Mouse (Mus musculus) large intestine, adult 2 months (tissue): ENCODE data around the gene Inhbc. TPM values are rescaled to one million over a fixed set of nuclear protein-coding genes. Genes with fewer than 3 reads are reported as not detected.

ENCODE experiments used
- DNase-seq: peaks from one replicate; pipeline ENCODE4 v3.0.0-alpha.2; 2012; ENCODE audit warnings: low read depth, low spot score
- WGBS: fragments of 180-500 bp; shearing (Covaris S2); methylation state at CpG from one replicate; pipeline ENCODE4 v1.1.7; 2018; 5-methylcytosine and 5-hydroxymethylcytosine counted together
- polyA plus RNA-seq: library from polyadenylated mRNA; depleted of rRNA; stranded (reverse); fragments of >200 nt; gene quantifications from 2 replicates; pipeline ENCODE4 v1.2.3, GENCODE M21; 2012

The Inhbc gene
- polyA plus RNA-seq, 1 experiment, result not detected

GRCm38 (mm10) chr10:127352766-127353165, 17.5 kb downstream of the Inhbc start:
- no peak for DNase-seq
- WGBS, result 86% methylated on average over 11 of the region's 11 CpGs

- no peak for DNase-seq
- 42% methylated on average over 9 of the region's 9 CpGs for WGBS
These were observed 18.0 kb downstream of the Inhbc start for GRCm38 (mm10) chr10:127352187-127352586.

- DNase-seq, result no peak
- WGBS, result 56% methylated on average over 8 of the region's 8 CpGs
These were observed 18.5 kb downstream of the Inhbc start for GRCm38 (mm10) chr10:127351719-127352118.

GRCm38 (mm10) chr10:127351285-127351595, 19.0 kb downstream of the Inhbc start:
- no peak for DNase-seq
- WGBS, result 83% methylated on average over 8 of the region's 8 CpGs

- WGBS, result 12% methylated on average over 24 of the region's 24 CpGs
- DNase-seq, result peak; percentile 24
These were observed 19.5 kb downstream of the Inhbc start for GRCm38 (mm10) chr10:127350594-127351284.

- WGBS, result 66% methylated on average over 8 of the region's 8 CpGs
- no peak for DNase-seq
These were observed 20.4 kb downstream of the Inhbc start for GRCm38 (mm10) chr10:127349810-127350209.

GRCm38 (mm10) chr10:127348957-127349356, 21.3 kb downstream of the Inhbc start:
- DNase-seq, result no peak
- WGBS, result 73% methylated on average over 4 of the region's 4 CpGs

- 88% methylated on average over 3 of the region's 3 CpGs for WGBS
- no peak for DNase-seq
These were observed 24.1 kb downstream of the Inhbc start for GRCm38 (mm10) chr10:127346173-127346572.

GRCm38 (mm10) chr10:127343029-127343428, 27.2 kb downstream of the Inhbc start:
- no peak for DNase-seq
- 70% methylated on average over 3 of the region's 3 CpGs for WGBS

GRCm38 (mm10) chr10:127341891-127342639, 28.2 kb downstream of the Inhbc start, which contains the start of gene Gli1:
Gene Gli1, minus strand, starts transcription at chr10:127341974.
- under 1% methylated on average over 29 of the region's 29 CpGs for WGBS
- peak; percentile 70 for DNase-seq

GRCm38 (mm10) chr10:127341360-127341690, 28.9 kb downstream of the Inhbc start:
- no peak for DNase-seq
- WGBS, result 2% methylated on average over 9 of the region's 11 CpGs

GRCm38 (mm10) chr10:127340577-127341359, 29.5 kb downstream of the Inhbc start:
- 3% methylated on average over 27 of the region's 27 CpGs for WGBS
- no peak for DNase-seq

GRCm38 (mm10) chr10:127339683-127340576, 30.3 kb downstream of the Inhbc start:
- DNase-seq, result no peak

GRCm38 (mm10) chr10:127338930-127339682, 31.1 kb downstream of the Inhbc start:
- DNase-seq, result peak; percentile 69
- under 1% methylated on average over 31 of the region's 31 CpGs for WGBS

More at GRCm38 (mm10) chr10:127339683-127340576, 30.3 kb downstream of the Inhbc start:
- WGBS, result 1% methylated on average over 42 of the region's 42 CpGs

- 79% methylated on average over 6 of the region's 6 CpGs for WGBS
- no peak for DNase-seq
These were observed 32.6 kb downstream of the Inhbc start for GRCm38 (mm10) chr10:127337536-127338099.

- no peak for DNase-seq
- 34% methylated on average over 5 of the region's 5 CpGs for WGBS
These were observed 33.3 kb downstream of the Inhbc start for GRCm38 (mm10) chr10:127336952-127337351.

- WGBS, result 33% methylated on average over 1 of the region's 1 CpGs
- DNase-seq, result no peak
These were observed 35.0 kb downstream of the Inhbc start for GRCm38 (mm10) chr10:127335271-127335670.

- no peak for DNase-seq
- WGBS, result 72% methylated on average over 5 of the region's 5 CpGs
These were observed 37.1 kb downstream of the Inhbc start for GRCm38 (mm10) chr10:127333152-127333551.
